Mouse (Mus musculus) lung, adult 2 months (tissue): Measurements from ENCODE around the gene Nln. TPM values are rescaled to one million over a fixed set of nuclear protein-coding genes. Genes with fewer than 3 reads are reported as not detected.

Experiments
- DNase-seq: peaks from one replicate; pipeline ENCODE4 v3.0.0; 2022
- H3K4me1 ChIP-seq: fragments of 200-500 bp; 2 replicates; pipeline ENCODE4 v1.6.1; 2011; ENCODE audit warnings: low read length; ENCODE audit not compliant: control insufficient read depth, insufficient read depth
- H3K4me3 ChIP-seq: fragments of 200-500 bp; replicated peaks from 2 replicates; pipeline ENCODE3; 2011; ENCODE audit warnings: low read depth, mild to moderate bottlenecking, control low read depth, low read length; ENCODE audit errors: extremely low read depth
- CTCF ChIP-seq: fragments of 200-500 bp; IDR thresholded peaks from 2 replicates; pipeline ENCODE4 v1.5.1; 2011; ENCODE audit warnings: mild to moderate bottlenecking, low read length, control low read depth; ENCODE audit not compliant: insufficient read depth
- POLR2A ChIP-seq: fragments of 200-500 bp; IDR thresholded peaks from 2 replicates; pipeline ENCODE4 v1.6.1; 2011; ENCODE audit warnings: low read depth, mild to moderate bottlenecking, control low read depth, low read length, borderline replicate concordance; ENCODE audit errors: extremely low read depth
- WGBS: fragments of 180-500 bp; shearing (Covaris S2); methylation state at CpG from one replicate; pipeline ENCODE4 v1.1.7; 2018; 5-methylcytosine and 5-hydroxymethylcytosine counted together
- polyA plus RNA-seq: library from polyadenylated mRNA; depleted of rRNA; stranded (reverse); fragments of >200 nt; gene quantifications from 2 replicates; pipeline ENCODE4 v1.2.3, GENCODE M21; 2012

The Nln gene
- polyA plus RNA-seq, 1 experiment = 12.4 TPM

GRCm38 (mm10) chr13:104005231-104005845 lies 104.1 kb downstream of the Nln start:
- no peak for DNase-seq
- Histone ChIP-seq H3K4me1 (no peaks in the 10 kb centered on the region), H3K4me3 (no peak overlapping the region)
- WGBS = 78% methylated on average over 6 of the region's 6 CpGs
- TF ChIP-seq CTCF = no peak
- TF ChIP-seq POLR2A = no peak

- no peak for TF ChIP-seq POLR2A
- no peak for TF ChIP-seq CTCF
- H3K4me1 ChIP-seq = no peaks in the 10 kb centered on the region
- no peak for DNase-seq
- H3K4me3 ChIP-seq = no peak overlapping the region
- WGBS = 70% methylated on average over 5 of the region's 5 CpGs
These were observed 115.3 kb downstream of the Nln start for GRCm38 (mm10) chr13:103994085-103994455.

- Histone ChIP-seq H3K4me3 (no peak overlapping the region), H3K4me1 (no peaks in the 10 kb centered on the region)
- 62% methylated on average over 8 of the region's 8 CpGs for WGBS
- TF ChIP-seq CTCF (no peak), POLR2A (no peak)
- DNase-seq = no peak
These were observed 116.0 kb downstream of the Nln start for GRCm38 (mm10) chr13:103993142-103994084.

GRCm38 (mm10) chr13:103986660-103987059 lies 122.8 kb downstream of the Nln start:
- H3K4me3 ChIP-seq = no peak overlapping the region
- 46% methylated on average over 4 of the region's 4 CpGs for WGBS
- no peak for DNase-seq
- peaks cover 5% of the 10 kb centered on the region; the same call in 1 of the 2 replicates for H3K4me1 ChIP-seq
- TF ChIP-seq CTCF (no peak), POLR2A (no peak)

- TF ChIP-seq POLR2A (no peak), CTCF (no peak)
- peak; percentile 40 for DNase-seq
- 42% methylated on average over 20 of the region's 20 CpGs for WGBS
These were observed 123.7 kb downstream of the Nln start for GRCm38 (mm10) chr13:103985510-103986278.

GRCm38 (mm10) chr13:103982376-103982775 lies 127.0 kb downstream of the Nln start:
- WGBS = over 99% methylated on average over 3 of the region's 3 CpGs
- DNase-seq = no peak
- TF ChIP-seq CTCF = 0 out of 2 replicates have a peak, but pooled peaks have one; percentile 16
- TF ChIP-seq POLR2A = no peak
- peaks cover 22% of the 10 kb centered on the region for H3K4me1 ChIP-seq
- H3K4me3 ChIP-seq = no peak overlapping the region

More at GRCm38 (mm10) chr13:103985510-103986278, 123.7 kb downstream of the Nln start:
- Histone ChIP-seq H3K4me3 (no peak overlapping the region), H3K4me1 (peaks cover 9% of the 10 kb centered on the region)

- H3K4me1 ChIP-seq = peaks cover 20% of the 10 kb centered on the region
- WGBS = 62% methylated on average over 5 of the region's 5 CpGs
These were observed 129.0 kb downstream of the Nln start for GRCm38 (mm10) chr13:103980414-103980813.

GRCm38 (mm10) chr13:103978286-103978866 lies 131.0 kb downstream of the Nln start:
- peaks cover 22% of the 10 kb centered on the region for H3K4me1 ChIP-seq
- H3K4me3 ChIP-seq = no peak overlapping the region
- DNase-seq = peak; percentile 40
- TF ChIP-seq POLR2A (no peak), CTCF (no peak)
- WGBS = 24% methylated on average over 5 of the region's 5 CpGs

More at GRCm38 (mm10) chr13:103980414-103980813, 129.0 kb downstream of the Nln start:
- no peak for TF ChIP-seq CTCF
- H3K4me3 ChIP-seq = no peak overlapping the region
- no peak for DNase-seq

GRCm38 (mm10) chr13:103977844-103978243 lies 131.6 kb downstream of the Nln start:
- Histone ChIP-seq H3K4me1 (peaks cover 24% of the 10 kb centered on the region), H3K4me3 (no peak overlapping the region)
- TF ChIP-seq CTCF = no peak
- TF ChIP-seq POLR2A = no peak
- peak; percentile 16 for DNase-seq
- WGBS = 26% methylated on average over 6 of the region's 6 CpGs
